Mouse (Mus musculus) left cerebral cortex, postnatal 14 days (tissue): ENCODE data around the gene Olfr547. TPM values are rescaled to one million over a fixed set of nuclear protein-coding genes. Genes with fewer than 3 reads are reported as not detected.
"Not testable (repeated sequence)": the region's sequence is repeated elsewhere in the genome, so short reads cannot be mapped to it uniquely, and the experiment has no call there.

ENCODE experiments used
- DNase-seq, 2 experiments: peaks; one replicate each; pipeline ENCODE4 v3.0.0; 2021 to 2022; ENCODE audit warnings: low spot score in 2 of 2, mixed read lengths in 1 of 2
- intact Hi-C: fragments of 180-260 bp; cut with DNase I; formaldehyde crosslinking; loops from one replicate; pipeline ENCODE4 v1.15.1; 2025
- long read RNA-seq, 2 experiments: library from polyadenylated mRNA; stranded (forward); transcript quantifications; one replicate each; pipeline ENCODE4 v2.0.0; 2021
- total RNA-seq, 2 experiments: library from RNA; stranded (reverse); gene quantifications; 2 replicates each; pipeline ENCODE4 v1.2.3; 2021

Olfr547 gene
- not detected for total RNA-seq
- long read RNA-seq, experiment 1 = 0 reads
- long read RNA-seq, experiment 2 = 0 reads

DNA sequence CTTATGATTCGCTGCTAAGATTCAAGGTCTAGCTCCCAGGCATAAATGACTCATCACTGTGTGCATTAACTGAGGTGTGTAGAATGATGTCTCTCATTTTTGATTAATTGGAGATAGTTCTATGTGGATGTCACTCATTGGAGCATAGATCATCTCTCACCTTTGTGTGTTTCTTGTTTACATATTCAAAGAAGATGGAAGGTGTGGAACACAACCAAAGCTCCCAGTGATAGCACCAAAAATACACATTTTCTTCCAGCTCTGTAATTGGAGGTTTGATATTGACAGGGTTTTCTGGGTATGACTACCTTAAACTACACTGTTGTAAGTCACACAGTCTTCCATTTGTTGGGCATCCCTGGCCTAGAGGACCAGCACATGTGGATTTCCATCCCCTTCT is at the start of gene Olfr547:
Gene Olfr547, plus strand, starts transcription at position 301 of the 400 bp plus-strand sequence.
- DNase-seq = no peak
- intact Hi-C loops = no loop called here

DNA sequence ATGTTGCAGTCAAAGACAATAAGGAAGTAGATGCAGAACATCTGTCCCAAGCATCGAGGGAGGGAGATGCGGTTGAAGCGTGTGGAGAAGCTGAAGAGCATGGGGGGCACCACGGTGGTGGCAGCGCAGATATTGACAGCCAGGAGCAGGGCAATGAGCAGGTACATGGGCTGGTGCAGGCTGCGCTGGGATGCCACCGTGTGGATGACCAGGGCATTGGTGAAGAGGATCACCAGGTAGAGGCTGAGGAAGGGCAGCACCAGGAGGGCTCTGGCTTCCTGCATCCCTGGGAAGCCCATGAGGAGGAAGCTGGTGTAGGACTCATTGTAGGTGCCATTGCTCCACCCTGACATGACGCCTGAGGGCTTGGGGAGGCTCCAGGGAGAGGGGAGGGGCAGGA is 49.8 kb upstream of the Olfr547 start:
- intact Hi-C loops, DNase-seq: not testable (repeated sequence)

GRCm38 (mm10) chr7:102486105-102486504 is 48.4 kb upstream of the Olfr547 start:
- DNase-seq = no peak
- intact Hi-C loops = no loop called here

DNA sequence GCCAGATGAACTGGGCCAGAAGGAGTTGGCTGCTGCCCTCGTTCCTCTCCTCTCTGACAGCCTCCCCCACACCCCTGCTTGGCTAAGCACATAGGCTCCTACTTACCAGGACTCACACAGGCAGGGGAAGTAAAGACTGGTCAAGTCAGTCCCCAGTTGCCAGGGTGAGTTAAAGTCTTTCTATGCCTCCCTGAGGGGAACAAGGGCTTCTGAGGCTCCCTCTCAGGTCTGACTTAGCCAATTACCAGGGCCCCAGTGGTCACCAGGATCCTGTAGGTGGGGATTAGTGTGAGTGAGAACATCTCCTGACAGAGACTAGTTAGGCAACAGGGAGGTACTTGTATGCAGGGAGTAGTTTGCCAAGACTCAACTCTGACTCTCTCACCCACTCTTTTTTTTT is 46.4 kb upstream of the Olfr547 start, which contains the start of gene Olfr544:
Gene Olfr544, minus strand, starts transcription at position 153 of the 400 bp plus-strand sequence.
- no peak for DNase-seq
- intact Hi-C loops = no loop called here

DNA sequence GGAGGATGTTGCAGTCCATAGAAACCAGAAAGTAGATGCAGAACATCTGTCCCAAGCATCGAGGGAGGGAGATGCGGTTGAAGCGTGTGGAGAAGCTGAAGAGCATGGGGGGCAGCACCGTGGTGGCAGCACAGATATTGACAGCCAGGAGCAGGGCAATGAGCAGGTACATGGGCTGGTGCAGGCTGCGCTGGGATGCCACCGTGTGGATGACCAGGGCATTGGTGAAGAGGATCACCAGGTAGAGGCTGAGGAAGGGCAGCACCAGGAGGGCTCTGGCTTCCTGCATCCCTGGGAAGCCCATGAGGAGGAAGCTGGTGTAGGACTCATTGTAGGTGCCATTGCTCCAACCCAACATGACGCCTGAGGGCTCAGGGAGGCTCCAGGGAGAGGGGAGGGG is 40.1 kb upstream of the Olfr547 start:
- DNase-seq, intact Hi-C loops: not testable (repeated sequence)

DNA sequence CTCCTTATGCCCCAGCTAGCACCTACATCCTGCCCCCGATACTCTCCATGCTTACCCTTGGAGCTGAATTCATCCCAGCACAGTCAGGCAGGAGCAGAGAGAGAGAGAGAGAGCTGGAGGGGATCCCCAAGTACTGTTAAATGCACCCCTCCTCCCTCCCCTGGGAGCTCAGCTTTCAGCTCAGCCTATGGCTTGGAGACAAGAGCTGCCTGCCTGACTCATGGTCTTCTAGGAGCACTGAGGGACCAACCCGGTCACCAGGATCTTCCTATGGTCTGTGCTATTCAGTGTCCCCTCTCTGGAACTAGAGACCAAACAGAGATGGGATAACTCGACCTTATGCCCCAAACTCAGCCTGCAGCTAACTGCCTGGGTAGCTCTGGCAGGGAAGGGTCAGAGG is 35.1 kb upstream of the Olfr547 start, which contains the start of gene Olfr545:
Gene Olfr545, minus strand, starts transcription at position 101 of the 400 bp plus-strand sequence.
- DNase-seq = no peak
- intact Hi-C loops = no loop called here

DNA sequence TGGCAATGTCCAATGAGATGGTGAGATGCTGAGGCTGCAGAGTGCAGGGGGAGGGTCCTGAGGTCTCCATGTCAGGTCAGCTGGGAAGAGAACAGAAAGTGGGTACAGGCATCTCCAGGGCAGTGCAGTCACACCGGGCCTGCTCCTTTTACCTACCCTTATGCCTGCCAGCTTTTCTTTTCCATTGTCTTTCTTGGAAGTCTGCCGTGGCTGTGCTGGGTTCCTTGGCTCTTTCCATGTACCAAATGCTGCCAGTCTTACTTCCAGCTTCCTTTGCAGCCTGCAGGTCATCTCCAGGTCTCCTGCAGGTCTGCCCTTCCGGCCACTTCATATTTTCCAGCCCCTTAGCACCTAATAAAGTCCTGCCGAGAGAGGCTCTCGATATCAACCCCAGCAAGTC is 32.6 kb upstream of the Olfr547 start:
- DNase-seq = no peak
- intact Hi-C loops = no loop called here

DNA sequence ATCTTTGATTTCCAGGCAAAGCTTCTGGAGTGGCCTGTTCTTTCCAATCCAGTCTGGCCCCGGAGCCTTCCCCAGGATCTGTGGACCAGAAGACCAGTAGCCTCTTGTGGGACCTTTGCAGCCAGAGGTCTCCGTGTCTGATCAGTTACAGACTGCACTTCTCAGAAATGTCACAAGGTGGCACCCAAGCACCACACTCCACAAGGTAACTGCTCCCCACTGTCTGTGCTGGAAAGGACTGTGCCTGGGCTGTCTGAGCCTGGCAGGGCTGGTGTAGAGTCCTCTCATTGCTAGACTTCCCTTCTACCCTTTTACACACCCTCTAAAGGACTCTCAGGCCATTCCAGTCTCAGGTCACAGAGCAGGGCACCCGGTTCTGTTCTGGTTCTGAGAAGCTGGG is 27.7 kb upstream of the Olfr547 start:
- peak; percentile 86 to 87 for DNase-seq
- intact Hi-C loops = loop anchor here (5.0 kb wide), 1 partner anchor 1365 kb away; no protein-coding TSS in a partner anchor

- no peak for DNase-seq
- intact Hi-C loops = loop anchor here (5.0 kb wide), 1 partner anchor 1364 kb away; no protein-coding TSS in a partner anchor
Observed at GRCm38 (mm10) chr7:102508066-102508465, 26.5 kb upstream of the Olfr547 start.

GRCm38 (mm10) chr7:102508666-102509065 is 25.9 kb upstream of the Olfr547 start:
- intact Hi-C loops = loop anchor here (5.0 kb wide), 1 partner anchor 1364 kb away; no protein-coding TSS in a partner anchor
- DNase-seq = no peak

GRCm38 (mm10) chr7:102509726-102510125 is 24.8 kb upstream of the Olfr547 start:
- no peak for DNase-seq
- intact Hi-C loops = loop anchor here (5.0 kb wide), 2 partner anchors 178 to 1363 kb away; partner anchors contain the start of gene Trim68

GRCm38 (mm10) chr7:102511927-102512326 is 22.6 kb upstream of the Olfr547 start:
- no peak for DNase-seq
- intact Hi-C loops = loop anchor here (2.0 to 5.0 kb wide), 3 partner anchors 125 to 407 kb away; partner anchors contain the start of gene Trim68

GRCm38 (mm10) chr7:102512814-102513435 is 21.6 kb upstream of the Olfr547 start:
- intact Hi-C loops = loop anchor here (2.0 to 5.0 kb wide), 3 partner anchors 124 to 406 kb away; partner anchors contain the start of gene Trim68
- peak; percentile 83 to 89 for DNase-seq

GRCm38 (mm10) chr7:102514144-102514543 is 20.4 kb upstream of the Olfr547 start:
- intact Hi-C loops = loop anchor here (5.0 kb wide), 1 partner anchor 173 kb away; the partner anchor contains the start of gene Trim68
- no peak for DNase-seq

DNA sequence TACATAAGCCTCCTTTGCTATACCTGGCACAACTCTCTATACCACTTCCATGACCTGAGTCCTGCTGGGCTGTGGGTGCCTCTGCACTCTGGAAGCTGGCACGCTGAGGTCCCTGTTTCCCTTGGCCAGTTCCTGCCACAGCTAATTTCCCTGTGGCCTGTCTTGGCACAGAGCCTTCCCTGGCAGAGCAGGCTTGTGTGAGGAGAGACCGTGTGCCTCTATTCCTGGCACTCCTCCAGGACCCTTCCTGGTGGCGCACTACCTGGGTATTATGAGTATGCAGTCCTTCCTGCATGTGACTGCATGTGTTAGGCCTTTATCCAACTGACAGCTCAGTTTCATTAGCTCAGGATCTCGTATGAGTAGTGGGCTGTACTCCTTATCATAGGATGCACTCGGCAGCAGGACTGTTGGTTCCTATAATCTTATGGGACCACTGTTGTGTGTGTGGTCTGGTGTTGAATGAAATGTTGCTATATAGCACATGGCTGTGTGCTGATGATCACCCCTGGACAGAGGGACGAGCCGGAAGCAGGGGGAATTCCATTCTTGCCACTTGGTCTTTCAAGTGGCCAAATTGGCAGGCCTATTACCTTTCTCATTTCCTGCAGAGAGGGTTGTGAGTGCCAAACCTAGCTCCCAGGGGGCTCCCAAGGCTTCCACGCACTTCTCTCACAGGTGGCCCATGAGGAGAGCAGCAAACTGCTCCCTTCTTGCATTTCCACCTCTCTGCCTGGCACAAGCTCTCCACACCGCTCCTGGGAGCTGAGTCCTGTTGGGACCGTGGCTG is 18.1 kb upstream of the Olfr547 start:
- intact Hi-C loops = no loop called here
- no peak for DNase-seq

DNA sequence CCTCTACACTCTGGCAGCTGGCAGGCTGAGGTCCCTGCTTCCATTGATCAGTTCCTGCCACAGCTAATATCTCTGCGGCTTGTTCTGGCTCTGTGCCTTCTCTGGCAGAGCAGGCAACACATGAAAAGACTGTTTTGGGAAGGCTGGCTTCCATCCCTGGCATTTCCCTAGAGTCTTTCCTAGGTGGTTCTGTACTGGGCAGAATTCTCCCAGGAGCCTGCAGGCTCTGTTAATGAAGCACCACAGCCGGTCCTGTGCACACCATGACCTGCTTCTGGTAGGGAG is 17.6 kb upstream of the Olfr547 start:
- no peak for DNase-seq
- intact Hi-C loops = no loop called here

DNA sequence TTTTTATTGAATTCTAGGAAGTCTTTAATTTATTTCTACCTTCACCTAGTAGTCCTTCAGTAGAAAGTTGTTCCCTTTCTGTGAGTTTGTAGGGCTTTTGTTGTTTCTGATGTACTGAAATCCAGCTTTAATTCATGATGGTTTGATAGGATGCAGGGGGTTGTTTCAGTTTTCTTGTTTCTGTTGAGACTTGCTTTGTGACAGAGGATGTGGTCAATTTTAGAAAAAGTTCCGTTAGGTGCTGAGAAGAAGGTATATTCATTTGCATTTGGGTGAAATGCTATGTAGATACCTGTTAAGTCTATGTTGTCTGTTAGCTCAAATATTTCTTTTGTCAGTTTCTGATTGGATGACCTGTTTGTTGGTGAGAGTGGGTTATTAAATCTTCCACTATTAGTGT is 5.5 kb upstream of the Olfr547 start:
- DNase-seq = no peak
- intact Hi-C loops = no loop called here

DNA sequence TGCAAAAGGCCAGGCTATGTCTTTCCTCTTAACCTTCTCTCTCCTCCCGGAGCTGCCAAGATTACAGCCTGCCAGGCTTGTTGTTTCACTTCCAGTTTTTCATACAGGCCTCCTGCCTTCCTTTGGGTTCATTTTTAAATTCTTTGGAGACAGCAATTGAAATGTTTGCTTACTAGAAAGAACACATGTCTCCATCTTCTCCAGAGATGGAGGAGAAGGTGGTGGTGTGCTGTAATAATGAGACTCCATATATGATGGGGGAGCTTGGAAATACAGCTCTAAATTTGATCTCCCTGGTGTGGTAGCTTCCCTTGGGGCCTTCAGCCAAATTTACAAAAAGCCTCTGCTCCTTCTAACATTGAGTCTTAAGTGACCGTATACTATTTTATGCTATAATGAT is 6.0 kb downstream of the Olfr547 start, which contains the start of gene Olfr548-ps1:
Gene Olfr548-ps1, plus strand, starts transcription at position 301 of the 400 bp plus-strand sequence.
- intact Hi-C loops = no loop called here

GRCm38 (mm10) chr7:102541251-102541650 is 6.7 kb downstream of the Olfr547 start:
- no peak for DNase-seq
- intact Hi-C loops = no loop called here

More for the DNA sequence above, 6.0 kb downstream of the Olfr547 start, which contains the start of gene Olfr548-ps1:
- no peak for DNase-seq

GRCm38 (mm10) chr7:102549570-102549969 is 15.0 kb downstream of the Olfr547 start, which contains the start of gene Olfr549:
Gene Olfr549 (plus strand): TSS chr7:102549870.
- no peak for DNase-seq
- intact Hi-C loops = no loop called here
